Mouse (Mus musculus) heart, embryonic 10.5 days (tissue): ENCODE results near the gene Fam131a. TPM values are rescaled to one million over a fixed set of nuclear protein-coding genes. Genes with fewer than 3 reads are reported as not detected.

Experiments
- DNase-seq: peaks from one replicate; pipeline ENCODE4 v3.0.0-alpha.2; 2017; ENCODE audit warnings: low spot score
- H3K27ac ChIP-seq: fragments of 300-500 bp; sonication (generic); 2 replicates; pipeline ENCODE4 v1.5.1; 2016; ENCODE audit warnings: mild to moderate bottlenecking
- H3K27me3 ChIP-seq: fragments of 300-500 bp; sonication (generic); 2 replicates; pipeline ENCODE4 v1.6.1; 2016; ENCODE audit warnings: mild to moderate bottlenecking; ENCODE audit not compliant: poor library complexity, insufficient read depth, severe bottlenecking
- H3K36me3 ChIP-seq: fragments of 300-500 bp; sonication (generic); 2 replicates; pipeline ENCODE4 v1.6.1; 2016; ENCODE audit warnings: mild to moderate bottlenecking, moderate library complexity
- H3K4me1 ChIP-seq: fragments of 300-500 bp; sonication (generic); 2 replicates; pipeline ENCODE4 v1.6.1; 2016; ENCODE audit warnings: mild to moderate bottlenecking
- H3K4me3 ChIP-seq: fragments of 300-500 bp; sonication (generic); 2 replicates; pipeline ENCODE4 v1.5.1; 2016; ENCODE audit warnings: mild to moderate bottlenecking, moderate library complexity
- H3K9me3 ChIP-seq: fragments of 300-500 bp; sonication (generic); 2 replicates; pipeline ENCODE4 v1.6.1; 2016; ENCODE audit warnings: mild to moderate bottlenecking, moderate library complexity
- WGBS: fragments of 180-500 bp; shearing (Covaris S2); methylation state at CpG from one replicate; pipeline ENCODE4 v1.1.7; 2016; 5-methylcytosine and 5-hydroxymethylcytosine counted together
- polyA plus RNA-seq: library from polyadenylated mRNA; unstranded; fragments of >200 nt; fragmentation: Nextera tagmentation; extraction: Ambion mirVana; gene quantifications from 2 replicates; pipeline ENCODE4 v1.2.1, GENCODE M21; 2016

The Fam131a gene
- polyA plus RNA-seq, 1 experiment from 2014 or later = 2.5 TPM

- H3K4me1 ChIP-seq = peaks cover 26% of the 10 kb centered on the region
- peak overlapping the region; percentile 76 for H3K27ac ChIP-seq
- H3K4me3 ChIP-seq = peak overlapping the region; percentile 12; the same call in 1 of the 2 replicates
These were observed 8.9 kb downstream of the Fam131a start for GRCm38 (mm10) chr16:20701729-20702521.

GRCm38 (mm10) chr16:20702522-20702893 lies 9.5 kb downstream of the Fam131a start:
- 8% methylated on average over 8 of the region's 8 CpGs for WGBS
- Histone ChIP-seq H3K36me3 (peaks cover 12% of the 10 kb centered on the region; the same call in 1 of the 2 replicates), H3K27me3 (peaks cover 10% of the 10 kb centered on the region; the same call in 1 of the 2 replicates), H3K27ac (peak overlapping the region; percentile 76), H3K4me3 (peak overlapping the region; percentile 12; the same call in 1 of the 2 replicates), H3K4me1 (peaks cover 30% of the 10 kb centered on the region), H3K9me3 (no peaks in the 10 kb centered on the region)
- peak; percentile 93 for DNase-seq

More at GRCm38 (mm10) chr16:20701729-20702521, 8.9 kb downstream of the Fam131a start:
- peaks cover 16% of the 10 kb centered on the region; the same call in 1 of the 2 replicates for H3K27me3 ChIP-seq
- WGBS = 29% methylated on average over 12 of the region's 12 CpGs
- DNase-seq = no peak
- no peaks in the 10 kb centered on the region for H3K9me3 ChIP-seq
- H3K36me3 ChIP-seq = peaks cover 12% of the 10 kb centered on the region; the same call in 1 of the 2 replicates

- 0 out of 2 replicates have a peak overlapping the region, but pooled peaks have one; percentile 18 for H3K27ac ChIP-seq
- peaks cover 14% of the 10 kb centered on the region; the same call in 1 of the 2 replicates for H3K36me3 ChIP-seq
- H3K27me3 ChIP-seq = peaks cover 5% of the 10 kb centered on the region; the same call in 1 of the 2 replicates
- no peaks in the 10 kb centered on the region for H3K9me3 ChIP-seq
- H3K4me3 ChIP-seq = no peak overlapping the region
- no peak for DNase-seq
- peaks cover 32% of the 10 kb centered on the region for H3K4me1 ChIP-seq
- WGBS = 85% methylated on average over 10 of the region's 10 CpGs
These were observed 10.0 kb downstream of the Fam131a start for GRCm38 (mm10) chr16:20703071-20703470.

GRCm38 (mm10) chr16:20703699-20704400 lies 10.8 kb downstream of the Fam131a start:
- H3K4me1 ChIP-seq = peaks cover 32% of the 10 kb centered on the region
- WGBS = 83% methylated on average over 6 of the region's 6 CpGs
- DNase-seq = no peak
- H3K36me3 ChIP-seq = peaks cover 21% of the 10 kb centered on the region; the same call in 1 of the 2 replicates
- H3K27me3 ChIP-seq = peaks cover 5% of the 10 kb centered on the region; the same call in 1 of the 2 replicates
- H3K9me3 ChIP-seq = no peaks in the 10 kb centered on the region
- no peak overlapping the region for H3K27ac ChIP-seq
- H3K4me3 ChIP-seq = no peak overlapping the region

GRCm38 (mm10) chr16:20705786-20706185 lies 12.7 kb downstream of the Fam131a start:
- DNase-seq = no peak
- Histone ChIP-seq H3K27ac (no peak overlapping the region), H3K27me3 (no peaks in the 10 kb centered on the region), H3K36me3 (peaks cover 32% of the 10 kb centered on the region; the same call in 1 of the 2 replicates), H3K4me1 (peaks cover 32% of the 10 kb centered on the region), H3K9me3 (no peaks in the 10 kb centered on the region), H3K4me3 (no peak overlapping the region)
- 66% methylated on average over 3 of the region's 3 CpGs for WGBS

- no peaks in the 10 kb centered on the region for H3K27me3 ChIP-seq
- no peaks in the 10 kb centered on the region for H3K9me3 ChIP-seq
- H3K36me3 ChIP-seq = peaks cover 39% of the 10 kb centered on the region
- peaks cover 30% of the 10 kb centered on the region for H3K4me1 ChIP-seq
- DNase-seq = peak; percentile 73
- no peak overlapping the region for H3K27ac ChIP-seq
- H3K4me3 ChIP-seq = no peak overlapping the region
- WGBS = 70% methylated on average over 2 of the region's 2 CpGs
These were observed 13.5 kb downstream of the Fam131a start for GRCm38 (mm10) chr16:20706407-20707055.

- DNase-seq = peak; percentile 68
- 89% methylated on average over 21 of the region's 21 CpGs for WGBS
- peaks cover 47% of the 10 kb centered on the region for H3K36me3 ChIP-seq
- H3K4me1 ChIP-seq = peaks cover 16% of the 10 kb centered on the region
- H3K9me3 ChIP-seq = no peaks in the 10 kb centered on the region
- H3K4me3 ChIP-seq = no peak overlapping the region
- no peak overlapping the region for H3K27ac ChIP-seq
- H3K27me3 ChIP-seq = no peaks in the 10 kb centered on the region
These were observed 15.3 kb downstream of the Fam131a start for GRCm38 (mm10) chr16:20708220-20708938.

GRCm38 (mm10) chr16:20708939-20709734 lies 16.1 kb downstream of the Fam131a start:
- 74% methylated on average over 19 of the region's 19 CpGs for whole genome bisulfite sequencing
- Histone ChIP-seq H3K36me3 (peaks cover 47% of the 10 kb centered on the region), H3K27me3 (no peaks in the 10 kb centered on the region)

GRCm38 (mm10) chr16:20710370-20710769 lies 17.3 kb downstream of the Fam131a start:
- 91% methylated on average over 11 of the region's 11 CpGs for WGBS
- H3K27me3 ChIP-seq = peaks cover 5% of the 10 kb centered on the region; the same call in 1 of the 2 replicates
- no peaks in the 10 kb centered on the region for H3K9me3 ChIP-seq
- H3K36me3 ChIP-seq = peaks cover 43% of the 10 kb centered on the region
- DNase-seq = no peak
- peaks cover 36% of the 10 kb centered on the region for H3K4me1 ChIP-seq
- no peak overlapping the region for H3K4me3 ChIP-seq
- no peak overlapping the region for H3K27ac ChIP-seq

More at GRCm38 (mm10) chr16:20708939-20709734, 16.1 kb downstream of the Fam131a start:
- Histone ChIP-seq H3K9me3 (no peaks in the 10 kb centered on the region), H3K27ac (no peak overlapping the region), H3K4me3 (no peak overlapping the region), H3K4me1 (peaks cover 23% of the 10 kb centered on the region)
- DNase-seq = no peak

- Histone ChIP-seq H3K36me3 (peaks cover 40% of the 10 kb centered on the region), H3K27me3 (peaks cover 5% of the 10 kb centered on the region; the same call in 1 of the 2 replicates), H3K4me3 (no peak overlapping the region), H3K9me3 (no peaks in the 10 kb centered on the region), H3K4me1 (peaks cover 40% of the 10 kb centered on the region), H3K27ac (no peak overlapping the region)
- DNase-seq = no peak
- 70% methylated on average over 4 of the region's 4 CpGs for WGBS
These were observed 17.8 kb downstream of the Fam131a start for GRCm38 (mm10) chr16:20710810-20711209.

- H3K27ac ChIP-seq = no peak overlapping the region
- no peak overlapping the region for H3K4me3 ChIP-seq
- 76% methylated on average over 9 of the region's 9 CpGs for WGBS
- H3K36me3 ChIP-seq = peaks cover 35% of the 10 kb centered on the region
- DNase-seq = no peak
- peaks cover 48% of the 10 kb centered on the region for H3K4me1 ChIP-seq
- peaks cover 5% of the 10 kb centered on the region; the same call in 1 of the 2 replicates for H3K27me3 ChIP-seq
- H3K9me3 ChIP-seq = no peaks in the 10 kb centered on the region
These were observed 19.1 kb downstream of the Fam131a start for GRCm38 (mm10) chr16:20712190-20712589.
